Comparison of ENCODE assay signal across 9 mouse cellular contexts in genomic region chr1:177683931-177684836, GRCm38 (mm10). TPM values are rescaled to one million over a fixed set of nuclear protein-coding genes. Genes with fewer than 3 reads are reported as not detected.
DNase-seq lines count a peak whose midpoint lies in the region; ATAC-seq and TF ChIP-seq lines count a peak whose summit lies in the region.
"Had no signal": no experiment of that assay in that cellular context is flagged by ENCODE, and none has a peak within 500 bp of the region (broad histone marks: within the 10 kb centered on the region; RNA-seq: fewer than 3 reads in every experiment).

No protein-coding gene starts in this region.

- intact Hi-C loops in gastrocnemius, adult 2 months (cut with DNase I): loop anchor here (2.0 to 5.0 kb wide), 3 partner anchors 242 to 805 kb away; partner anchors contain the start of gene Zbtb18

- ATAC-seq in neural tube, embryonic 13.5 days (ENCODE audit: low read depth): peak; percentile 76

- H3K4me3 ChIP-seq in gastrocnemius, adult 2 months: peak overlapping the region; percentile 50
- H3K4me3 ChIP-seq in neural tube, embryonic 13.5 days: peak overlapping the region; percentile 17; the same call in 1 of the 2 replicates

- WGBS in neural tube, embryonic 13.5 days: 24% methylated on average over 18 of the region's 18 CpGs

- H3K4me2 ChIP-seq in neural tube, embryonic 13.5 days: peak overlapping the region; percentile 49

- peak overlapping the region; percentile 32 for H3K27ac ChIP-seq in gastrocnemius, adult 2 months
- H3K27ac ChIP-seq in neural tube, embryonic 13.5 days (replicated peaks): no peak overlapping the region

- DNase-seq in gastrocnemius, adult 2 months: peak; percentile 31
- DNase-seq in gastrocnemius, postnatal 4 days (ENCODE audit: low spot score in 2 of 2): no peak
- DNase-seq in embryo, embryonic 11 days: peak; percentile 49
- DNase-seq in layer of hippocampus, adult 18-20 months (ENCODE audit: low spot score in 2 of 2): peak; percentile 32 to 54
- DNase-seq in thymus, postnatal 10 days (ENCODE audit: low spot score in 2 of 2): no peak
- no peak for DNase-seq in lung, postnatal 4 days
- no peak for DNase-seq in ovary, adult 18-20 months (ENCODE audit: low spot score)

- TF ChIP-seq CTCF in gastrocnemius, adult 2 months (IDR thresholded peaks at IDR 0.05): no peak

- H3K4me1 ChIP-seq in neural tube, embryonic 13.5 days (replicated peaks): peaks cover 16% of the 10 kb centered on the region

- peak overlapping the region; percentile 54; the same call in 1 of the 2 replicates for H3K9ac ChIP-seq in neural tube, embryonic 13.5 days

- H3K9me3 ChIP-seq in neural tube, embryonic 13.5 days: no peaks in the 10 kb centered on the region

- H3K36me3 ChIP-seq in neural tube, embryonic 13.5 days: no peaks in the 10 kb centered on the region

- H3K27me3 ChIP-seq in neural tube, embryonic 13.5 days: no peaks in the 10 kb centered on the region

RNA-seq across cellular contexts. Expression of gene 1700016C15Rik, which starts 45.4 kb away (rescaled TPM):
- total RNA-seq in gastrocnemius, adult 2 months (2021): not detected
- total RNA-seq in gastrocnemius, postnatal 4 days (2021): not detected
- not detected for total RNA-seq in layer of hippocampus, adult 18-20 months (2021)
- 0.41 TPM in 1 of 2 replicates, not detected in the other for polyA plus RNA-seq in neural tube, embryonic 13.5 days (2015; fragmentation: Nextera tagmentation; extraction: Ambion mirVana)
- polyA plus RNA-seq: heart, embryonic 16.5 days had no signal

Comparison
In these comparisons a context has a peak if more than half of its experiments do, and no peak if none do; other contexts are left out.
1. DNase-seq: peak in gastrocnemius, adult 2 months (single experiment), embryo, embryonic 11 days (single experiment) and layer of hippocampus, adult 18-20 months (2 of 2); none in gastrocnemius, postnatal 4 days (0 of 2), thymus, postnatal 10 days (0 of 2), lung, postnatal 4 days (0 of 2) and ovary, adult 18-20 months (single experiment).